Mouse (Mus musculus) megakaryocyte, embryonic 14.5 days (primary cell): ENCODE results near the gene Zbed5.

Experiments used
- FLI1 ChIP-seq: IDR thresholded peaks from 2 replicates; pipeline ENCODE4 v1.6.1; 2012; ENCODE audit warnings: low read length, inconsistent platforms, mixed read lengths
- GATA1 ChIP-seq: IDR thresholded peaks from 3 replicates; pipeline ENCODE4 v1.6.1; 2012; ENCODE audit warnings: mixed read lengths, low read length, inconsistent platforms, borderline replicate concordance

GRCm38 (mm10) chr5:129862325-129862724, 33.2 kb upstream of the Zbed5 start:
- TF ChIP-seq FLI1 (no peak), GATA1 (no peak)
